Mouse (Mus musculus): Measurements from ENCODE around the gene Snx22. TPM values are rescaled to one million over a fixed set of nuclear protein-coding genes. Genes with fewer than 3 reads are reported as not detected.

Snx22 gene
- total RNA-seq, 2 experiments from 2014 or later, result 0.90 to 1.0 TPM

- intact Hi-C loops (cut with DNase I), result no loop called here
Observed at GRCm38 (mm10) chr9:66078072-66078471, 8.6 kb upstream of the Snx22 start.

DNA sequence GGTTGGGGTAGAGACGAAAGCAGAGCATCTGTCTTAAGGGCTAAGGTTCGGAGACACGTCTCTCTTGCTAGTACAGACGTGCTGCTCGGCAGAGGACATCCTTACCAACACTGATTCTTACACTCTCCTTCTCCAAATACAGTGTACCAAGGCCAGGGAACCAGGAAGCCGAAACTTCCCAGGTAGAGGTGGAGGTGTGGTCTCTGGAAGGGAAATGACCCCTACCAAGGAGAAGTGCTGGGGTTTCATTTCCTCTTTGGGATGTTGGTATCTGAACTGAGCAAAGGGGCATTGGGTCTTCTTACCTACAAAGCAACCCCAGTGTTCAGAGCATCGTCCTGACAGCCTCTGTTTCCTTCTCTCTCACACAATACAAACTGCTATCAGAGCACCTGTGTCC is 3.2 kb upstream of the Snx22 start:
- intact Hi-C loops (cut with DNase I), result no loop called here
- DNase-seq, result no peak

More at GRCm38 (mm10) chr9:66078072-66078471, 8.6 kb upstream of the Snx22 start:
- no peak for DNase-seq

DNA sequence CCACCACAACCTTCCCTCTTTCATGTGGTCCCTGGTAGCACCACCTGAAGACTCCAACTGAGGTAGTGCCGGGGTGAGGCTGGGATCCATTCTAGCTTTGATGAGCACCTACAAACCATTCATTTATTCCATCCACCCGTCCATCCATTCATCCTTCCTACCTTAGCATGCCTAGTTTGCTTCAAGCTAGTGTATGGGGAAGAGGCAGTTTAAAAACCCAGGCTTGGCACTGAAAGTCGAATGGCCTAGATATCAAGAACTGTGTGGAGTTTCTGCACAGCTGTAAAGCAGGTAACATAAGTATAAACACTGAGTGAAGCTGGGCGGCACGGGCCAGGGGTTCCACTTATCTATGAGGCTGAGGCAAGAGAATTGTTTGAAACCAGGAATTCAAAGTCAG is 632 bp upstream of the Snx22 start:
- intact Hi-C loops (cut with DNase I), result no loop called here
- no peak for DNase-seq

GRCm38 (mm10) chr9:66068971-66069391 is 538 bp downstream of the Snx22 start:
- intact Hi-C loops (cut with DNase I), result no loop called here
- peak; percentile 18 to 34 for DNase-seq

- DNase-seq, result no peak
- intact Hi-C loops (cut with DNase I), result no loop called here
Observed at GRCm38 (mm10) chr9:66068056-66068455, 1.5 kb downstream of the Snx22 start.

- peak; percentile 57 to 69 for DNase-seq
- intact Hi-C loops (cut with DNase I), result no loop called here
Observed at GRCm38 (mm10) chr9:66067542-66067941, 2.0 kb downstream of the Snx22 start.

GRCm38 (mm10) chr9:66066791-66067190 is 2.7 kb downstream of the Snx22 start:
- intact Hi-C loops (cut with DNase I), result no loop called here
- DNase-seq, result no peak

DNA sequence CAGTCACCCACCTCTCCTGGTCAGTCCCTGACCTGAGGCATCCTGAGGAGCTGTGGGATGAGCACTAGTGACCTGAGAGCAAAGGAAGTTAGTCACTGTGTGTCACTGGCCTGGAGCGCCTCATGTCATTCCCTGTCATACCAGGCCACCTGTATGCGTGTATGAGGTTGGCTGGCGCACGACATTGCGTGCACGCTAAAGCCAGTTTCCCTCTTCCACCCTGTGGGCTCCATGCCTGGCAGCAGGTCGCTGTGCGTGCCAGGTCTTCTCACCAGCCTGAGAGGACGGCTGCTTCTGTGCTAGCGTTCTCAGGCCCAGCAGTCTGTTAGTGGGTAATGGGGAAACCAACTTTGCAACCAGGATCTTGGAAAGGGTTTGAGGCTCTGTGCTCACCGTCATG is 5.2 kb downstream of the Snx22 start:
- intact Hi-C loops (cut with DNase I), result no loop called here
- no peak for DNase-seq

DNA sequence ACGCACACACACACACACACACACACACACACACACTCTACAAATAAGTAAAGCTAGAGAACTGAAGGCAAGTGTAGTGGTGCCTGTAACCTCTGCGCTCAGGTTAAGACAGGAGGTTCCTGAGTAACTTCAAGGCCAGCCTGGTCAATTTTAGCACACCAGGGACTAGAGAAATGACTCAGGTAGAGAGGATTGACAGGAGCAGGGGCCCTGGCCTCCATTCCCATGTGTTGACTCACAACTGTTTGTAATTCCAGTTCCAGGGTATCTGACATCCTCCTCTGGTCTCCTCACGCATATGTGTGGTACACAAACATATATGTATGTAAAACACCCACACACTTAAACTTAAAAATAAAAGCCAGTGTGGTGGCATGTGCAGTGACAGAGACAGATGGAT is 6.1 kb downstream of the Snx22 start:
- intact Hi-C loops (cut with DNase I), result no loop called here

DNA sequence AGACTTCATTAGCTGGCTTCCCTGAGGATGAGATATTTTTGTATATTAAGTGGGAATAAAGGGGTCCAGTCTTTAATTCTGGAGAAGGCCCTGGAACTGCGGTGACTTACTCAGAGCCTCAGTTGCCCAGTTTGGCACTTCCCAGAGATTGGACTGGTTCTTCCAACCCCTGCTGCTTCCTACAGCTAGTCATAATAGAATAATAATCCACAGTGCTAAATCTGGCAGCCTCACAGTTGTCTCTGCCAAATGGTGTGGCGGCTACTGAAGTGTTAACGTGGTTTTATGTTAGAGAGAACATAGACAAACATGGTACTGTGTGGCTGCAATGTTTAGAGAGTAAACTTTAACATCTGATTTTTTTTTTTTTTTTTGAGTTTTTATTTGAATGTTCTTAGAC is 7.9 kb downstream of the Snx22 start:
- no peak for DNase-seq
- intact Hi-C loops (cut with DNase I), result loop anchor here (2.0 kb wide), 1 partner anchor 63 kb away; no protein-coding TSS in a partner anchor

More for the DNA sequence above, 6.1 kb downstream of the Snx22 start:
- DNase-seq, result no peak

- intact Hi-C loops (cut with DNase I), result loop anchor here (2.0 kb wide), 1 partner anchor 64 kb away; no protein-coding TSS in a partner anchor
- no peak for DNase-seq
Observed at GRCm38 (mm10) chr9:66060986-66061385, 8.5 kb downstream of the Snx22 start.

DNA sequence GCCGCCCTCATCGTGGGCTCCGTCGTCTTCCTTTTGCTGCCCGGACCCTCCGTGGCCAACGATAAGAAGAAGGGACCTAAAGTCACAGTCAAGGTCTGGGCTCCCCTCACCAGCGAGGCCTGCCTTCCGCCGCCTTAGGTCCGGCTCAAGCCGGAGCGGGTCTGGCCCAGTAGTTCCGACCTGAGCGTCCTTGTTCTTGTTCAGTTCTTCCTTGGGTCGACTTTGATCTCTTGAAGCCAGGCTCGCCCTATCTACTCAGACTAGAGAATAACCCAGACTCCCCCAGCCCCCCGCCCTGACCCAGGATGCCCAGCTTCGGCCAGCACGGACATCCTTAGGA is 9.2 kb downstream of the Snx22 start:
- DNase-seq, result no peak
- intact Hi-C loops (cut with DNase I), result loop anchor here (2.0 kb wide), 1 partner anchor 65 kb away; no protein-coding TSS in a partner anchor

- intact Hi-C loops (cut with DNase I), result loop anchor here (2.0 kb wide), 1 partner anchor 65 kb away; no protein-coding TSS in a partner anchor
- peak; percentile 99 for DNase-seq
Observed at GRCm38 (mm10) chr9:66059583-66060307, 9.8 kb downstream of the Snx22 start, which contains the start of gene Ppib. TSS of gene Ppib (plus strand) at chr9:66060222.

GRCm38 (mm10) chr9:66053620-66054019 is 15.9 kb downstream of the Snx22 start:
- DNase-seq, result no peak
- intact Hi-C loops (cut with DNase I), result no loop called here

DNA sequence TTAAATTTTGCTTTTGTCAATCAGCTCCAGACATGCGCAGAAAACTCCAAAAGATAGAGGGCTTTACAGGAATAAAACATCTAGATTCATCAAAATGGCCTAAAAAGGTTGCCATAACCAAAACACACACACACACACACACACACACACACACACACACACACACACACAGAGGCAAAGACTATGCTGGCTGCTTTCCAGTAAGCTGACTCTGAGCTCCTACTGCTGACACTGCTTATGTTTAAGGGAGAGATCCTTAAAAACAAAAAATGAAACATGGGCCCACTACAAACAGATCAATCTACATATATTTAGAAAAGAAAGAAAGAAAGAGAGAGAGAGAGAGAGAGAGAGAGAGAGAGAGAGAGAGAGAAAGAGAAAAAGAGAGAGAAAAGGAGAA is 16.8 kb downstream of the Snx22 start:
- no peak for DNase-seq
- intact Hi-C loops (cut with DNase I), result no loop called here

DNA sequence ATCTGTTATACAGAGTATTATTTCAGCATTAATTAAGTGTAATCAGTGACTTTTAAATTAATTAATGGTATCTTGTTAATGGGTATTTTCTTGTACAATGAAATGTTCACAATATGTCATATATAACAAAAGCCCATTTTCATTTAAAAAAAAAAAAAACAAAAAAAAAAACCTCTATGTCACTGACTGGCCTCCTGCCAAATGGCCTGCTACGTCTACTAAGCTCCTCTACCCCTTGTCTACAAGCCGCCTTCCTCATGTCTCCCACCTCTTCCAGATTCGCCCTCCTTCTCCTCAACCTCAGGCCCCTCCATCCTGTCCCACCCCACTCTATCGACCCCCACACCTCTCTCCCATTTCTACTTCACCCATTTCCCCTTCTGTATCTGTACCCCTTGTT is 18.0 kb downstream of the Snx22 start:
- intact Hi-C loops (cut with DNase I), result no loop called here

DNA sequence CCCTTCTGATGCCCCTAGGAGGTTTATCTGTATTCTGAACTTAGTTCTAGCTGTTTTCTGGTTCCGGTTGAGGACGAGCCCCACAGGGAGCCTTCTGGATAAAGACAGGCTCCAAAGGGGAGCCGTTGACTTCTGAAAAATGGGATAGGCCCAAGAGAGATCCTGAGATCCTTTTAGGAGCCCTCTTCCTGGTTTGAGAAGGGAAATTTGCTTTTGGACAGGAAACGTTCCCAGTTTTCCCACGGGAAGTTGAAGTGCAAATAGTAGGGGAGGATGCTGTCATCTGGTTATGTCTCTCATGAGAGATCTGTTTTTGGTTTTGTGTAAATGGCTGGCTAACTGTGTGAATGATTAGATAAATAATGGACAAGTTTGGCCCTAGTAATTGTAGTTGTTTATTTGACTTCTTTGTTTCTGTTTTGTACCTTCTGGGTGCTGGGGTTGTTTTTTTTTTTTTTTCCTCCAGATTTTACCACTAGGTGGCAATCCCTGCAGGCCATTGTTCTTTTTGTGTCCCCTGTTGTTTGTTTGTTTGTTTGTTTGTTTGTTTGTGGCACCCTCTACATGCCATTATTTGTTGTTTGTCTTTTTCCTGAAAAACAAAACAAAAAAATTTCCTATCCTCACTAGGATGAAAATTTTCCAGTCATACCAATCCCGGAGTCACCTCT is 19.5 kb downstream of the Snx22 start:
- intact Hi-C loops (cut with DNase I), result no loop called here
- no peak for DNase-seq

More for the DNA sequence above, 18.0 kb downstream of the Snx22 start:
- no peak for DNase-seq

DNA sequence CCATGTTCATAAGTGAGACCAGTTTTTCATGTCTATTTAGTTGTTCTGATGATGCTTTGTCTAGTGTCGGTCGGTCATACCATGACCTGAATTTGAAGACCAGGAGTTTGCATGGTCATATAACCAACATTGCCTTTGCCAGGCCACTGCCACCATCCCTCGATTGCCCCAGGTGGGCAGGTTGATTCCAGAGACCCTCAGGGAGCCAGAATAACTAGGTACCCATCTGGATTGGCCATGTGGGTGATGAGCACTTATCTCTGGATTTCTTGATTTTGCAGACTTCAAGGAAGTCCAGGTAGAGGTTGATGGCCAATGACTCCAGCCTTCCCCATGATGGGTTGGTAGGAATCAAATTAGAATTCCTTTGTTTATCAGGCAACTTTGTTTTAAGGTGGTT is 26.3 kb downstream of the Snx22 start:
- no peak for DNase-seq
- intact Hi-C loops (cut with DNase I), result no loop called here

- DNase-seq, result no peak
- intact Hi-C loops (cut with DNase I), result no loop called here
Observed at GRCm38 (mm10) chr9:66042331-66042730, 27.2 kb downstream of the Snx22 start.

GRCm38 (mm10) chr9:66040801-66041200 is 28.7 kb downstream of the Snx22 start:
- intact Hi-C loops (cut with DNase I), result no loop called here

DNA sequence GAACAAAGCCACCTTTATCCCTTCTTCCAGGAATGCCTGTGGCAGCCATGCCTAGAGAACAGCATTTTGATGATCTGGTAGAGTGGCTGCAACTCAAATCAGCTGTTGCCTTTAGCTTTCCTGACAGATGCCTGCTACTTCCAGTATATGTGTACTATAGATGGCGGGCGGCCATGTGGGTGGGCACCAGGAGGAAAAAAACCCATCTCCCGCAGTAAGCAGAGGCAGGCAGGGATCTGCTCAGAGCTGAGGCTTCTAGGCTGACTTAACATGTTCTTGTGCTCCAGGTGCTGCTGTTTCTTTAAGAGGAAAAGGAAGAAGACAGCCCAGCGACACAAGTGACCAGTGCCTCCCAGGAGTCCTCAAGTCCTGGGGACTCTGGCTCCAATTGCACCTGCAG is 30.2 kb downstream of the Snx22 start:
- intact Hi-C loops (cut with DNase I), result no loop called here
- no peak for DNase-seq

More at GRCm38 (mm10) chr9:66040801-66041200, 28.7 kb downstream of the Snx22 start:
- no peak for DNase-seq

GRCm38 (mm10) chr9:66038581-66038980 is 30.9 kb downstream of the Snx22 start:
- no peak for DNase-seq
- intact Hi-C loops (cut with DNase I), result no loop called here

Data from heart, postnatal 14 days (tissue).